Mouse (Mus musculus) hematopoietic stem cell, adult 5-6 weeks (primary cell): ENCODE data around the gene Ccdc163. TPM values are rescaled to one million over a fixed set of nuclear protein-coding genes. Genes with fewer than 3 reads are reported as not detected.
A peak's percentile ranks its signal among the peaks of the same experiment; 100 is the strongest.

ENCODE experiments used
- ATAC-seq, 2 experiments: fragments of 125-278 bp in 1 of 2; replicated peaks in 1 of 2; 2 replicates each; pipeline ENCODE4 v1.8.0; 2016 to 2017; ENCODE audit warnings: inconsistent platforms in 2 of 2, mild to moderate bottlenecking in 2 of 2, moderate number of reproducible peaks in 2 of 2, low read depth in 1 of 2, moderate TSS enrichment in 1 of 2; ENCODE audit not compliant: low FRiP score in 2 of 2, poor library complexity in 2 of 2, severe bottlenecking in 2 of 2, insufficient read depth in 1 of 2, low TSS enrichment in 1 of 2
- total RNA-seq: library from RNA; stranded (forward); fragments of 172-1452, 232-1000 nt; gene quantifications from 2 replicates; pipeline ENCODE4 v1.2.3, GENCODE M21; 2017

Ccdc163 gene
- total RNA-seq, 1 experiment from 2014 or later: 27.4 TPM

GRCm38 (mm10) chr4:116692146-116692545, 16.2 kb upstream of the Ccdc163 start:
- ATAC-seq: no peak

GRCm38 (mm10) chr4:116693785-116694184, 14.5 kb upstream of the Ccdc163 start:
- ATAC-seq: no peak

GRCm38 (mm10) chr4:116698693-116699342, 9.5 kb upstream of the Ccdc163 start:
- ATAC-seq: no peak

GRCm38 (mm10) chr4:116700964-116701363, 7.3 kb upstream of the Ccdc163 start:
- ATAC-seq: no peak

- ATAC-seq: peak in 1 of 2 experiments; percentile 38; a peak in 1 of 4 replicates
These were observed 4.5 kb upstream of the Ccdc163 start for GRCm38 (mm10) chr4:116703804-116704203.

- no peak for ATAC-seq
These were observed 643 bp upstream of the Ccdc163 start for GRCm38 (mm10) chr4:116707666-116708065.

- ATAC-seq: 0 out of 4 replicates have a peak, but pooled peaks of 1 of the 2 experiments have one; percentile 2
These were observed 582 bp downstream of the Ccdc163 start for GRCm38 (mm10) chr4:116708791-116709390.

GRCm38 (mm10) chr4:116710154-116710553, 1.8 kb downstream of the Ccdc163 start:
- no peak for ATAC-seq

- ATAC-seq: no peak
These were observed 4.2 kb downstream of the Ccdc163 start for GRCm38 (mm10) chr4:116712536-116712935.

GRCm38 (mm10) chr4:116719396-116719795, 11.1 kb downstream of the Ccdc163 start:
- ATAC-seq: peak in 1 of 2 experiments; percentile 38; a peak in 1 of 4 replicates

GRCm38 (mm10) chr4:116720343-116721097, 12.2 kb downstream of the Ccdc163 start, which contains the start of gene Tesk2:
Gene Tesk2 (plus strand): TSS chr4:116720948.
- peak; percentile 95 to 98 for ATAC-seq

GRCm38 (mm10) chr4:116721098-116721628, 12.9 kb downstream of the Ccdc163 start:
- ATAC-seq: peak; percentile 8 to 11; a peak in 1 of 4 replicates

GRCm38 (mm10) chr4:116722230-116722629, 13.9 kb downstream of the Ccdc163 start:
- ATAC-seq: no peak

GRCm38 (mm10) chr4:116725444-116725843, 17.1 kb downstream of the Ccdc163 start:
- no peak for ATAC-seq

GRCm38 (mm10) chr4:116727401-116727800, 19.1 kb downstream of the Ccdc163 start:
- ATAC-seq: no peak

- no peak for ATAC-seq
These were observed 21.2 kb downstream of the Ccdc163 start for GRCm38 (mm10) chr4:116729532-116729931.

- ATAC-seq: no peak
These were observed 22.8 kb downstream of the Ccdc163 start for GRCm38 (mm10) chr4:116731077-116731476.

- no peak for ATAC-seq
These were observed 24.0 kb downstream of the Ccdc163 start for GRCm38 (mm10) chr4:116732355-116732754.
